Mouse (Mus musculus) left cerebral cortex, adult 18-20 months (tissue): ENCODE measurements around the gene Wdtc1. TPM values are rescaled to one million over a fixed set of nuclear protein-coding genes. Genes with fewer than 3 reads are reported as not detected.
A peak's percentile ranks its signal among the peaks of the same experiment; 100 is the strongest.

Source experiments
- DNase-seq, 2 experiments: peaks; one replicate each; pipeline ENCODE4 v3.0.0; 2021 to 2022; ENCODE audit warnings: low spot score in 2 of 2, mixed read lengths in 1 of 2
- microRNA-seq, 2 experiments: library from miRNA; unstranded; fragments of <30 nt; microRNA quantifications; one replicate each; pipeline ENCODE4 v1.2.0; 2021
- total RNA-seq, 2 experiments: library from RNA; stranded (reverse); gene quantifications; 2 replicates each; pipeline ENCODE4 v1.2.3; 2021

Wdtc1 gene
- total RNA-seq, 2 experiments from 2014 or later, result 61.2 to 68.1 TPM

GRCm38 (mm10) chr4:133256820-133257219, 96.5 kb downstream of the Wdtc1 start:
- no peak for DNase-seq

GRCm38 (mm10) chr4:133255392-133255791, 97.9 kb downstream of the Wdtc1 start:
- DNase-seq, result no peak

DNA sequence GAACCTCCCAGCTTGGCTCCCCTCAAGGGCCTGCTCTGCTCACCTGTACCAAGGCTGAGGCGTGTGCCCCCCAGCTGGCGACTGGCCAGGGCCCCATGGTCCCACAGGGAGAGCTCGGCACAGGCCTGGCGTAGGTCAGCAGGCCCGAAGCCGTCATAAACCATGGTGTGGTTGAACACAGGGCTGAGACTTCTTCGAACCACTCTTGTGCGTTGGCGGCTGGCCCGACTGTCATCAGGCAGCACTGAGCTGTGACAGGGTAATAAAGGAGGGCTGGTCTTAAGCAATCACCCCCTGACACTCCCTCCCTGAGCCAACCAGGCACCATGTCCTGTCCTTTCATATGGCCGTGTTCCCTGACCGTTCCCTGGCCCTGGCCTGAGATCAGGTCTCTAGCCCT, 99.9 kb downstream of the Wdtc1 start:
- DNase-seq, result no peak

DNA sequence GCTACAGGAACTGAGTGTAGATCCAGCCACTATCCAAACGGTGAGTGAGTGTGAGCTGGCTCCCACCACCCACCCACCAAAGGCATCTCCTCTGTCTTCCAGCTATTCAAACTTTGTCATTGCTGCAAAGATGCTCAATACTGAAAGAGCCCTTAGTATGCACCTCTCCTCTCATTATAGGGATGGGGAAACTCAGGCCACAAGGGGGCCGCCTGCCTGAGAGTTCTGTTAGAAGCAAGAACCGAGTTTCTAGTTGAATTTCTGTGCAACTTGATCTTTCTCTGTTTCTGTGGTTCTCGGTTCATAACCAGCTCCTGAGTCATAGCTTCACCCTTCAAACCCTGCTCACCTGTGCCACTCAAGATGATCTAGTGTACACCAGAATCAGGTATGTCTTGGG, 101.2 kb downstream of the Wdtc1 start:
- no peak for DNase-seq

- peak; percentile 35 to 36 for DNase-seq
Measured at GRCm38 (mm10) chr4:133251214-133251613, 102.1 kb downstream of the Wdtc1 start.

DNA sequence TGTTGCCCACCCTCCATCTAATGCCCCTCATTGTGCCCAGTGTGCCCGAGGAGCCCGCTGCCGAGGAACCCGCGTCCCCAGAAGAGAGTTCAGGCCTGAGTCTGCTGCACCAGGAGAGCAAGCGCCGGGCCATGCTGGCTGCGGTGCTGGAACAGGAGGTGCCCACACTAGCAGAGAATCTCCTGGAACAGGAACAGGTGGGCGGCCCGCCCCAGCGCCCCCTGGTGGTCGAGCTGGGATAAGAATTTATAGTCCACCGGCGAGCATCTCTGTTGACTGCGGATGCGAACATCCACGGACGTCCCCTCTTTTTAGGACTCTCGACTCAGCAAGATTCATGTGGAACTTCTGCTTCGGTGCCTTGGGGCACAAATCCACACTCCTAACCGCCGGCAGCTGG, 102.7 kb downstream of the Wdtc1 start:
- peak; percentile 87 to 88 for DNase-seq

DNA sequence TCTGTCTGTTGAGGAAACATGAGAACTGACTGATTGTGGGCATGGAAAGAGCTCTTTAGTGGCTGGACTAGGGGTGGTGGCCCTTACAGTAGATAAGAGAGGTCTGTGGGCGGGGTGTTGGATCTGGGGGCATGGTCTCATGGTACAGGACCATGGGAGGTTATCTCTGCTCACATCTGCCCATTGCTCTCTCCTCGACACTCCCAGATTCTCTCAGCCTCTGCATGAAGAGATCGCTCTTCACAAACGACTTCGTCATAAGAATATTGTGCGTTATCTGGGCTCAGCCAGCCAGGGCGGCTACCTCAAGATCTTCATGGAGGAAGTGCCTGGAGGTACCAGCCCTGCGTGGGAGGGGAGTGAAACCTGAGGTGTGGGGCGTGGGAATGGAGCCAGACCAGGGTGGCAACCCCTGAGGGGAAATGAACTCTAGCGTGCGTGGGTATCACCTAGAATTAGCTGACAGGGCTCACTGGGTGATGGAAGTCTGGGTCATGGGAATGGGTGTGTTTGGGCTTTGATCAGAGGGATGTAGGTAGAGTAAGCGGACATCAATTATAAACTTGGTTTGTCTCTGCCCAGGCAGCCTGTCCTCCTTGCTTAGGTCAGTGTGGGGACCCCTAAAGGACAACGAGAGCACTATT, 105.4 kb downstream of the Wdtc1 start:
- no peak for DNase-seq

DNA sequence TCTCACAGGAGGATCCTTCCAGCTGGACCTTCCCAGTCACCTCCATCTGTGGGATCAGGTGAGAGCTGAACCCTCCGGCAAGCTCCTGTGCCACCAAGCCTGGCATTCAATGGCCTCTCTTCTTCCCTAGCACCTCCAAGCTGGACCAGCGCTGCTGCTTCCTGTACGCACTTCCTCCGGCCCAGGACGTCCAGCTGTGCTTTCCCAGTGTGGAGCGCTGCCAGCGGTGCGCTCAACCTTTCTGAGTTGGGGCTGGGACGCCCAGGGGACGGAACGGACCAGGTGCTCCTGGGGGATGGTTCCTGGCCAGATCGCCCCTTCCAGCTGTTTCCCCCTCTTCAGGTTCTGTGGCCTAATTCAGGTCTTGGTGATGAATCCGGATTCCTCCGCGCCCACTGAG, 106.2 kb downstream of the Wdtc1 start:
- DNase-seq, result no peak

DNA sequence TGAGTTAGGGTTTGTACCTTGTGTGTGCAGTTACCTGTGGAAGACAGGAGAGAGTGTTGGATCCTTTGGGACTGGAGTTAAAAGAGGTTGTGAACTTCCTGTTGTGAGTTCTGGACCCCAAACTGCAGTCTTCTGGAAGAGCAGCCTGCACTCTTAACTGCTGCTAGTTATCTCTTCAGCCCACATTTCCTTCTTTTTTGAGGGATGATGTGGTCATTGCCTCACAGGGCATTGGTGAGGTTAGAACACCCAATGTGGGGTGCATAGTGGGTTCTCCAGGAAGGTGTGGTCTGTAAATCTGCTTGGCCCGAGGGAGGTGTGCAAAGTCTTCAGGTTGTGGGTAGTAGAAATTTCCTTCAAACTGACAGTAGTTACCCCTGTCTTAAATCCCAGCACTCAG, 109.0 kb downstream of the Wdtc1 start:
- DNase-seq, result no peak

DNA sequence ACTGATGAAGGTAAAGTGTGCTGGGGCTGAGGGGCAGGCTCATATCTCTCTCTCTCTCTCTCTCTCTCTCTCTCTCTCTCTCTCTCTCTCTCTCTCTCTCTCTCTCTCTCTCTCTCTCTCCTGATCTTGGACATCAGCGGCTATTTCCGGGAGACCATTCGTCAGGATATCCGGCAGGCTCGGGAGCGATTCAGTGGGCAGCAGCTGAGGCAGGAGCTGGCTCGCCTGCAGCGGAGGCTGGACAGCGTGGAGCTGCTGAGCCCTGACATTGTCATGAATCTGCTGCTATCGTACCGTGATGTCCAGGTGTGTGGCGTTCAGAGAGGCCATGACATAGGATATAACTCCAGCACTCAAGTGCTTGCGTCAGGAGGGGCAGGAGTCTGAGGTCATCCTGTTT, 109.7 kb downstream of the Wdtc1 start:
- no peak for DNase-seq

DNA sequence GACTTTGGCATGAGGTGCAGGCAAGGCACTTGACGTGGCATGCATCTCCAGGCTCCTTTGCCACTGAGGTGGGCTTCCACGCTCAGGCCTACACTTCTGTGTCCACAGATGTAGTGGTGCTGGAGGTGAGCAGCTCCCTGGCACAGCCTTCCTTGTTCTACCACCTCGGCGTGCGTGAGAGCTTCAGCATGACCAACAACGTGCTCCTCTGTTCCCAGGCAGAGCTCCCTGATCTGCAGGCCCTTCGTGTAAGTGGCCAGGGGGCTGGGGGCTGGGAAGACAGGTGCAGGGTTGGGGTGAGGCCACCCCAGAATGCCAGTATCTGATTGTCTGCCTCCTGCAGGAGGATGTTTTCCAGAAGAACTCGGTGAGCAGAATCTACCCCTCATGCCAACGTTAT, 110.6 kb downstream of the Wdtc1 start:
- DNase-seq, result no peak

Small RNA genes within 50 kb of the gene (microRNA-seq; reads per million reads assigned to microRNA genes)
- 4.7 to 9.9 reads per million in 2 experiments for gene Mir5122

Other genes starting within 250 kb of the Wdtc1 start
- 10 to 100 TPM; 25.7 to 28.2 TPM for gene Wasf2, start 223.0 kb downstream of the Wdtc1 start, total RNA-seq
- 1 to 10 TPM; 4.6 to 5.1 TPM for gene Cd164l2, start 141.3 kb downstream of the Wdtc1 start, total RNA-seq
- gene Gpr3, start 140.9 kb downstream of the Wdtc1 start, total RNA-seq, result 10 to 100 TPM; 14.8 to 16.7 TPM
- 1 to 10 TPM; 5.8 to 7.4 TPM for gene Map3k6, start 112.7 kb downstream of the Wdtc1 start, total RNA-seq
- gene Sytl1, start 90.4 kb downstream of the Wdtc1 start, total RNA-seq, result 1 to 10 TPM; 6.7 to 7.3 TPM
- 10 to 100 TPM; 88.3 to 97.2 TPM for gene Tmem222, start 75.7 kb downstream of the Wdtc1 start, total RNA-seq
- gene Slc9a1, start 16.2 kb upstream of the Wdtc1 start, total RNA-seq, result 10 to 100 TPM; 46.3 to 47.9 TPM
- gene Tent5b, start 126.7 kb upstream of the Wdtc1 start, total RNA-seq, result under 1 TPM in 1 of 2 experiments, not detected in 1; 0.14 TPM
- gene Trnp1, start 145.1 kb upstream of the Wdtc1 start, total RNA-seq, result 100 to 1,000 TPM; 164 to 182 TPM
- gene Kdf1, start 165.5 kb upstream of the Wdtc1 start, total RNA-seq, result under 1 TPM; 0.42 to 0.54 TPM
- gene Nudc, start 192.5 kb upstream of the Wdtc1 start, total RNA-seq, result 100 to 1,000 TPM; 148 to 156 TPM
- gene Nr0b2, start 199.9 kb upstream of the Wdtc1 start, total RNA-seq, result not detected
- gene Gpatch3, start 221.3 kb upstream of the Wdtc1 start, total RNA-seq, result 1 to 10 TPM; 8.3 to 10.0 TPM
- 10 to 100 TPM in 1 of 2 experiments, 1 to 10 TPM in 1; 9.9 to 11.6 TPM for gene Gpn2, start 230.9 kb upstream of the Wdtc1 start, total RNA-seq
- gene Sfn, start 248.7 kb upstream of the Wdtc1 start, total RNA-seq, result 1 to 10 TPM; 1.4 to 2.6 TPM